Mouse (Mus musculus): ENCODE measurements at regions not wholly inside any gene's neighbourhood (a gene's known extent, or its start where the extent isn't known, plus 50 kb on each side); places are given as distances from the start of the nearest gene placed in this dataset.

- in situ Hi-C loops (cut with MboI; ENCODE audit: low pct_unique_long_range_greater_than_20kb in 1 of 2, low sequenced_read_pairs in 2 of 2, unreplicated experiment in 1 of 2): no loop called here
Measured at GRCm38 (mm10) chr15:42768396-42768795, 2634.2 kb downstream of the 9330182O14Rik start.

- in situ Hi-C loops (cut with MboI; ENCODE audit: low pct_unique_long_range_greater_than_20kb in 1 of 2, low sequenced_read_pairs in 2 of 2, unreplicated experiment in 1 of 2): no loop called here
Measured at GRCm38 (mm10) chr15:42779903-42780302, 2645.7 kb downstream of the 9330182O14Rik start.

- in situ Hi-C loops (cut with MboI; ENCODE audit: low pct_unique_long_range_greater_than_20kb in 1 of 2, low sequenced_read_pairs in 2 of 2, unreplicated experiment in 1 of 2): no loop called here
Measured at GRCm38 (mm10) chr15:42801217-42801616, 2667.1 kb downstream of the 9330182O14Rik start.

GRCm38 (mm10) chr15:42810871-42811490, 2676.8 kb downstream of the 9330182O14Rik start:
- in situ Hi-C loops (cut with MboI; ENCODE audit: low pct_unique_long_range_greater_than_20kb in 1 of 2, low sequenced_read_pairs in 2 of 2, unreplicated experiment in 1 of 2): no loop called here

GRCm38 (mm10) chr15:42815026-42815724, 2681.0 kb downstream of the 9330182O14Rik start:
- in situ Hi-C loops (cut with MboI; ENCODE audit: low pct_unique_long_range_greater_than_20kb in 1 of 2, low sequenced_read_pairs in 2 of 2, unreplicated experiment in 1 of 2): no loop called here

- in situ Hi-C loops (cut with MboI; ENCODE audit: low pct_unique_long_range_greater_than_20kb in 1 of 2, low sequenced_read_pairs in 2 of 2, unreplicated experiment in 1 of 2): no loop called here
Measured at GRCm38 (mm10) chr15:42838839-42839238, 2704.7 kb downstream of the 9330182O14Rik start.

GRCm38 (mm10) chr15:42850003-42850402, 2715.8 kb downstream of the 9330182O14Rik start:
- in situ Hi-C loops (cut with MboI; ENCODE audit: low pct_unique_long_range_greater_than_20kb in 1 of 2, low sequenced_read_pairs in 2 of 2, unreplicated experiment in 1 of 2): no loop called here

GRCm38 (mm10) chr15:42872491-42872890, 2738.3 kb downstream of the 9330182O14Rik start:
- in situ Hi-C loops (cut with MboI; ENCODE audit: low pct_unique_long_range_greater_than_20kb in 1 of 2, low sequenced_read_pairs in 2 of 2, unreplicated experiment in 1 of 2): no loop called here

- in situ Hi-C loops (cut with MboI; ENCODE audit: low pct_unique_long_range_greater_than_20kb in 1 of 2, low sequenced_read_pairs in 2 of 2, unreplicated experiment in 1 of 2): no loop called here
Measured at GRCm38 (mm10) chr15:42894611-42895010, 2760.4 kb downstream of the 9330182O14Rik start.

- in situ Hi-C loops (cut with MboI; ENCODE audit: low pct_unique_long_range_greater_than_20kb in 1 of 2, low sequenced_read_pairs in 2 of 2, unreplicated experiment in 1 of 2): loop anchor here in 1 of 2 experiments (25.0 kb wide), 1 partner anchor 913 kb away; no protein-coding TSS in a partner anchor
Measured at GRCm38 (mm10) chr15:42900056-42900455, 2765.9 kb downstream of the 9330182O14Rik start.

GRCm38 (mm10) chr15:42901782-42902181, 2767.6 kb downstream of the 9330182O14Rik start:
- in situ Hi-C loops (cut with MboI; ENCODE audit: low pct_unique_long_range_greater_than_20kb in 1 of 2, low sequenced_read_pairs in 2 of 2, unreplicated experiment in 1 of 2): loop anchor here in 1 of 2 experiments (25.0 kb wide), 1 partner anchor 914 kb away; no protein-coding TSS in a partner anchor

GRCm38 (mm10) chr15:42911357-42911756, 2777.2 kb downstream of the 9330182O14Rik start:
- in situ Hi-C loops (cut with MboI; ENCODE audit: low pct_unique_long_range_greater_than_20kb in 1 of 2, low sequenced_read_pairs in 2 of 2, unreplicated experiment in 1 of 2): loop anchor here in 1 of 2 experiments (25.0 kb wide), 1 partner anchor 924 kb away; no protein-coding TSS in a partner anchor

- in situ Hi-C loops (cut with MboI; ENCODE audit: low pct_unique_long_range_greater_than_20kb in 1 of 2, low sequenced_read_pairs in 2 of 2, unreplicated experiment in 1 of 2): loop anchor here in 1 of 2 experiments (25.0 kb wide), 1 partner anchor 926 kb away; no protein-coding TSS in a partner anchor
Measured at GRCm38 (mm10) chr15:42912880-42913279, 2778.7 kb downstream of the 9330182O14Rik start.

GRCm38 (mm10) chr15:42913285-42913684, 2779.1 kb downstream of the 9330182O14Rik start:
- in situ Hi-C loops (cut with MboI; ENCODE audit: low pct_unique_long_range_greater_than_20kb in 1 of 2, low sequenced_read_pairs in 2 of 2, unreplicated experiment in 1 of 2): loop anchor here in 1 of 2 experiments (25.0 kb wide), 1 partner anchor 926 kb away; no protein-coding TSS in a partner anchor

GRCm38 (mm10) chr15:42914099-42914498, 2779.9 kb downstream of the 9330182O14Rik start:
- in situ Hi-C loops (cut with MboI; ENCODE audit: low pct_unique_long_range_greater_than_20kb in 1 of 2, low sequenced_read_pairs in 2 of 2, unreplicated experiment in 1 of 2): loop anchor here in 1 of 2 experiments (25.0 kb wide), 1 partner anchor 927 kb away; no protein-coding TSS in a partner anchor

- in situ Hi-C loops (cut with MboI; ENCODE audit: low pct_unique_long_range_greater_than_20kb in 1 of 2, low sequenced_read_pairs in 2 of 2, unreplicated experiment in 1 of 2): loop anchor here in 1 of 2 experiments (25.0 kb wide), 1 partner anchor 928 kb away; no protein-coding TSS in a partner anchor
Measured at GRCm38 (mm10) chr15:42915195-42915594, 2781.0 kb downstream of the 9330182O14Rik start.

- in situ Hi-C loops (cut with MboI; ENCODE audit: low pct_unique_long_range_greater_than_20kb in 1 of 2, low sequenced_read_pairs in 2 of 2, unreplicated experiment in 1 of 2): loop anchor here in 1 of 2 experiments (25.0 kb wide), 1 partner anchor 934 kb away; no protein-coding TSS in a partner anchor
Measured at GRCm38 (mm10) chr15:42921618-42922017, 2787.5 kb downstream of the 9330182O14Rik start.

- in situ Hi-C loops (cut with MboI; ENCODE audit: low pct_unique_long_range_greater_than_20kb in 1 of 2, low sequenced_read_pairs in 2 of 2, unreplicated experiment in 1 of 2): no loop called here
Measured at GRCm38 (mm10) chr15:42928331-42928730, 2794.2 kb downstream of the 9330182O14Rik start.

GRCm38 (mm10) chr15:42944610-42945009, 2810.4 kb downstream of the 9330182O14Rik start:
- in situ Hi-C loops (cut with MboI; ENCODE audit: low pct_unique_long_range_greater_than_20kb in 1 of 2, low sequenced_read_pairs in 2 of 2, unreplicated experiment in 1 of 2): no loop called here
